Mouse (Mus musculus) forebrain, postnatal 0 days (tissue): ENCODE measurements around the gene Atp6v1c2. TPM values are rescaled to one million over a fixed set of nuclear protein-coding genes. Genes with fewer than 3 reads are reported as not detected.

ENCODE experiments used
- ATAC-seq: fragments of 200-750 bp; cut with Nextera tagmentation; 2 replicates; pipeline ENCODE4 v1.8.0; 2017; ENCODE audit warnings: mild to moderate bottlenecking, moderate library complexity
- DNase-seq: peaks from one replicate; pipeline ENCODE4 v3.0.0-alpha.2; 2015
- H3K27ac ChIP-seq: fragments of 300-500 bp; sonication (generic); 2 replicates; pipeline ENCODE4 v1.5.1; 2014; ENCODE audit warnings: low read depth, mild to moderate bottlenecking, antibody characterized with exemption, low read length, moderate library complexity, mixed read lengths
- H3K27me3 ChIP-seq: fragments of 300-500 bp; sonication (generic); 2 replicates; pipeline ENCODE4 v1.6.1; 2014; ENCODE audit warnings: mild to moderate bottlenecking, low read length, mixed read lengths; ENCODE audit not compliant: insufficient read depth
- H3K36me3 ChIP-seq: fragments of 300-500 bp; sonication (generic); 2 replicates; pipeline ENCODE4 v1.6.1; 2014; ENCODE audit warnings: mild to moderate bottlenecking, moderate library complexity; ENCODE audit not compliant: insufficient read depth
- H3K4me1 ChIP-seq: fragments of 300-500 bp; sonication (generic); 2 replicates; pipeline ENCODE4 v1.6.1; 2014; ENCODE audit warnings: antibody characterized with exemption; ENCODE audit not compliant: insufficient read depth
- H3K4me2 ChIP-seq: fragments of 300-500 bp; sonication (generic); 2 replicates; pipeline ENCODE4 v1.6.1; 2014; ENCODE audit warnings: low read depth, mild to moderate bottlenecking, moderate library complexity
- H3K4me3 ChIP-seq: fragments of 300-500 bp; sonication (generic); 2 replicates; pipeline ENCODE4 v1.5.1; 2014; ENCODE audit warnings: low read depth, low read length, mixed read lengths
- H3K9ac ChIP-seq: fragments of 300-500 bp; sonication (generic); 2 replicates; pipeline ENCODE4 v1.6.1; 2014; ENCODE audit warnings: mild to moderate bottlenecking
- H3K9me3 ChIP-seq: fragments of 300-500 bp; sonication (generic); 2 replicates; pipeline ENCODE4 v1.6.1; 2016; ENCODE audit warnings: low read length
- CTCF ChIP-seq: sonication (generic); IDR thresholded peaks from 2 replicates; pipeline ENCODE4 v1.5.1; 2016; ENCODE audit warnings: antibody characterized with exemption, control low read depth, low read depth
- WGBS: fragments of 180-500 bp; shearing (Covaris S2); extraction: QIAGEN DNeasy Blood & Tissue Kit; methylation state at CpG from one replicate; pipeline ENCODE4 v1.1.7; 2014; 5-methylcytosine and 5-hydroxymethylcytosine counted together
- polyA plus RNA-seq: library from polyadenylated mRNA; unstranded; fragments of >200 nt; fragmentation: Nextera tagmentation; extraction: Ambion mirVana; gene quantifications from 2 replicates; pipeline ENCODE4 v1.2.1, GENCODE M21; 2015
- total RNA-seq: library from RNA; depleted of rRNA; stranded (reverse); fragments of >200 nt; gene quantifications from 2 replicates; pipeline ENCODE4 v1.2.3, GENCODE M21; 2014

The Atp6v1c2 gene
- total and polyA plus RNA-seq, 2 experiments from 2014 or later, result 0.86 to 1.6 TPM

GRCm38 (mm10) chr12:17369111-17369510, 40.0 kb upstream of the Atp6v1c2 start:
- ATAC-seq (no peak), DNase-seq (no peak)
- H3K4me2 ChIP-seq, result no peak overlapping the region
- H3K9ac ChIP-seq, result no peak overlapping the region
- TF ChIP-seq CTCF, result no peak
- WGBS, result 96% methylated on average over 3 of the region's 3 CpGs
- no peak overlapping the region for H3K4me3 ChIP-seq
- H3K4me1 ChIP-seq, result no peaks in the 10 kb centered on the region
- peaks cover 61% of the 10 kb centered on the region for H3K36me3 ChIP-seq
- H3K9me3 ChIP-seq, result no peaks in the 10 kb centered on the region
- no peak overlapping the region for H3K27ac ChIP-seq
- no peaks in the 10 kb centered on the region for H3K27me3 ChIP-seq

GRCm38 (mm10) chr12:17366981-17367380, 37.8 kb upstream of the Atp6v1c2 start:
- WGBS, result 65% methylated on average over 5 of the region's 5 CpGs
- H3K9me3 ChIP-seq, result no peaks in the 10 kb centered on the region
- H3K4me1 ChIP-seq, result no peaks in the 10 kb centered on the region
- H3K4me3 ChIP-seq, result no peak overlapping the region
- TF ChIP-seq CTCF, result peak; percentile 79
- no peak overlapping the region for H3K27ac ChIP-seq
- peak; percentile 95 for ATAC-seq
- peak; percentile 68 for DNase-seq
- H3K36me3 ChIP-seq, result peaks cover 60% of the 10 kb centered on the region
- H3K9ac ChIP-seq, result no peak overlapping the region
- no peak overlapping the region for H3K4me2 ChIP-seq
- no peaks in the 10 kb centered on the region for H3K27me3 ChIP-seq

- Histone ChIP-seq H3K9ac (no peak overlapping the region), H3K36me3 (peaks cover 68% of the 10 kb centered on the region), H3K27me3 (no peaks in the 10 kb centered on the region), H3K4me2 (no peak overlapping the region), H3K9me3 (no peaks in the 10 kb centered on the region), H3K4me3 (no peak overlapping the region), H3K4me1 (no peaks in the 10 kb centered on the region), H3K27ac (no peak overlapping the region)
- ATAC-seq, result no peak
- no peak for TF ChIP-seq CTCF
- no peak for DNase-seq
- WGBS, result 94% methylated on average over 5 of the region's 5 CpGs
These were observed 33.2 kb upstream of the Atp6v1c2 start for GRCm38 (mm10) chr12:17362316-17362715.

- H3K9me3 ChIP-seq, result no peaks in the 10 kb centered on the region
- no peak for TF ChIP-seq CTCF
- DNase-seq (no peak), ATAC-seq (no peak)
- WGBS, result 15% methylated on average over 4 of the region's 4 CpGs
- no peak overlapping the region for H3K4me3 ChIP-seq
- H3K36me3 ChIP-seq, result peaks cover 72% of the 10 kb centered on the region
- no peak overlapping the region for H3K4me2 ChIP-seq
- no peak overlapping the region for H3K27ac ChIP-seq
- H3K27me3 ChIP-seq, result no peaks in the 10 kb centered on the region
- H3K4me1 ChIP-seq, result no peaks in the 10 kb centered on the region
- no peak overlapping the region for H3K9ac ChIP-seq
These were observed 31.5 kb upstream of the Atp6v1c2 start for GRCm38 (mm10) chr12:17360650-17361049.

GRCm38 (mm10) chr12:17360104-17360503, 30.9 kb upstream of the Atp6v1c2 start:
- TF ChIP-seq CTCF, result no peak
- Histone ChIP-seq H3K4me1 (no peaks in the 10 kb centered on the region), H3K4me3 (no peak overlapping the region), H3K36me3 (peaks cover 73% of the 10 kb centered on the region), H3K9ac (no peak overlapping the region), H3K9me3 (no peaks in the 10 kb centered on the region), H3K27ac (no peak overlapping the region), H3K4me2 (no peak overlapping the region), H3K27me3 (no peaks in the 10 kb centered on the region)
- DNase-seq (no peak), ATAC-seq (no peak)
- 47% methylated on average over 9 of the region's 9 CpGs for WGBS

- no peaks in the 10 kb centered on the region for H3K4me1 ChIP-seq
- ATAC-seq (no peak), DNase-seq (peak; percentile 24)
- peaks cover 75% of the 10 kb centered on the region for H3K36me3 ChIP-seq
- peak; percentile 46 for TF ChIP-seq CTCF
- H3K4me2 ChIP-seq, result no peak overlapping the region
- no peak overlapping the region for H3K9ac ChIP-seq
- no peaks in the 10 kb centered on the region for H3K9me3 ChIP-seq
- no peaks in the 10 kb centered on the region for H3K27me3 ChIP-seq
- 86% methylated on average over 9 of the region's 9 CpGs for WGBS
- no peak overlapping the region for H3K4me3 ChIP-seq
- H3K27ac ChIP-seq, result no peak overlapping the region
These were observed 29.8 kb upstream of the Atp6v1c2 start for GRCm38 (mm10) chr12:17358981-17359380.

- TF ChIP-seq CTCF, result no peak
- Histone ChIP-seq H3K4me2 (no peak overlapping the region), H3K27ac (no peak overlapping the region), H3K9me3 (no peaks in the 10 kb centered on the region), H3K4me3 (no peak overlapping the region), H3K9ac (no peak overlapping the region), H3K36me3 (peaks cover 73% of the 10 kb centered on the region), H3K27me3 (no peaks in the 10 kb centered on the region), H3K4me1 (no peaks in the 10 kb centered on the region)
- DNase-seq (no peak), ATAC-seq (no peak)
- WGBS, result 100% methylated on average over 5 of the region's 5 CpGs
These were observed 28.6 kb upstream of the Atp6v1c2 start for GRCm38 (mm10) chr12:17357795-17358194.
